Mouse (Mus musculus): ENCODE measurements at regions not wholly inside any gene's neighbourhood (a gene's known extent, or its start where the extent isn't known, plus 50 kb on each side); places are given as distances from the start of the nearest gene placed in this dataset.

DNA sequence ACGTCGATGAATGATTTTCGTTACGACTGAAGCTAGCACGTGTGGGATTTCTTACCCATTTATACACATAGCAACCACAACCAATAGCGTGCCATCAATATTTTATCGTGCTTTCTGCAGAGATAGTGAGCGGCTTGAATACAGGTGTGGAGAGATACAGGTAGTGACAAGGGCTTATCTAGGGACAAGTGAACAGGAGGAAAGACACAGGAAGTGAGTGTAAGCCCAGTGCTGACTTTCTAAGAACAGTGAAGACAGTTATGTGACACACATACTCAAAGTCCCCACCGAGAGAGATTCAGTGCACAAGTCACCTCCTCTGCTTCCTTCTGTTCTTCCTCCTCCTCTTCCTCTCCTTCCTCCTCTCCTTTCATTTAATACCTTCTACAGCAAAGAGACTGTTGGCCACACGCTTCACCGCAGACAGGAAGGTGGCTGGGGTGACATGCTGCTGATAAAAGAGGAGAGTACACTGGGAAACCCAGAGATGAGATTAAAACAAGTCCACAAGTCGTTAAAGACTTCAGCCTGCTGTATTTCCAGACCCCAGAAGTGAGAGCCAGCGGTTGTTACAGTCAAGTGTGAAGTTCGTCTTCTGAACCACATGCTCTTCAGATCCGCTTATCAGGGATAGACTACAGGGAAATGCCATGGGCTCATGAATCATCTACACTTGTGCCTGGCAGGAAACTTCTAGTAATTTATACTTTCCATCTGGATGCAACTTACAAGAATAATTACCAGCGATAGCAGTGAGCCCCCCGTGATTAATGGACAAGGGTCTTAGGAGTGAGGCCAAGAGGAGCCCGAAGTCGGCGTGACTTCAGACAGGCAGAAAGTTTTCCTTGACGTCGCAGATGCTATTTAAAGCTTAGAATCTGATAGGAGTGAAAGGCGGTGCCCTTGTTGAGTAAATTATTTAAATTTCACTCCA, 180.5 kb downstream of the Gxylt1 start:
- TF ChIP-seq CTCF (IDR thresholded peaks at IDR 0.05; ENCODE audit: extremely low read depth, insufficient read depth, low read length) = no peak
- TF ChIP-seq POLR2A (IDR thresholded peaks at IDR 0.05; ENCODE audit: extremely low read depth, insufficient read depth, low read length) = no peak
